Mouse (Mus musculus): ENCODE measurements around the gene Ppp4c. TPM values are rescaled to one million over a fixed set of nuclear protein-coding genes. Genes with fewer than 3 reads are reported as not detected.

The Ppp4c gene
- 170 TPM for polyA plus RNA-seq (2015; fragmentation: Illumina TruSeq; extraction: RNeasy Lipid Tissue Mini Kit (QIAGEN cat#74804); ENCODE audit: insufficient read depth, low replicate concordance)

DNA sequence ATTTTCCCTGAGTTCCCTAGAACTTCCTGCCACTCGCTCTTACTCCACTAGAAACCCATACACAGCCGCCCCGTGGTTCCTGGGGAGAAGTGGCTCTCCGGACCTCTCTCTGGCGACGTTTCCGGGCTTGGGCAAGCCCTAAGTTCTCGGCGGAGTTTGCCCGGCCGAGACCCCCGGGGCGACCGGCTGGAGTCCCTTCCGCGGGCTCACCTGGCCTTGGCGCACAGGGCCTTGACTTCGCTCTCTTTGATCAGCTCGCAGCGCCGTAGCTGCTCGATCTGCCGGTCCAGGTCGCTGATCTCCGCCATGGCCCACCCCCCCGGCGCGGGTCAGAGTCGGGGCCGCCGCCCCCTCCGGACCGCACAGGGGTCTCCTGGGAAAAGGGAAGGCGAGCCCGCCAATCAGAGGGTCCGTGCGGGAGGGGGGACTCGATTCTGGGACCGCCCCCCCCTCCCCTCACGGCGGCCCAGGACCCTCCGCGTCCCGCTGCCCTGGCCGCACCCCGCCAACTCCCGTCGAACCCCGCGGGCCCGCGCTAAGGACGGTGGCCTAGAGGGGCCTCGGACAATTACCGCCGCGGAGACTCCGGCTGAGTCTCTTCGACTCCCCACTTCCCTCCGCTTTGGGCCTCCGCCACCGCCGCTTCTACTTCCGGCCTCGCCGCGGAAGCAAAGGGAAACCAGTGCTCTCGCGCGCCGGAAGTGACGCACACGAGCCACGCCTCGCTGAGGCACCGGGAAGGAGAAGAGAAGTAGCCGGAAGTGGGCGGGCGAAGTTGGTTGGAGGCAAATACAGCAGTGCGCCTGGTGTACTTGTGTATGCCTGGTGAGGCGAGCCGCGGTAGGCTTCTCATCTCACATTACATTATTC is at the start of gene Ppp4c:
Gene Ppp4c, minus strand, starts transcription at position 646 of the 870 bp plus-strand sequence.

DNA sequence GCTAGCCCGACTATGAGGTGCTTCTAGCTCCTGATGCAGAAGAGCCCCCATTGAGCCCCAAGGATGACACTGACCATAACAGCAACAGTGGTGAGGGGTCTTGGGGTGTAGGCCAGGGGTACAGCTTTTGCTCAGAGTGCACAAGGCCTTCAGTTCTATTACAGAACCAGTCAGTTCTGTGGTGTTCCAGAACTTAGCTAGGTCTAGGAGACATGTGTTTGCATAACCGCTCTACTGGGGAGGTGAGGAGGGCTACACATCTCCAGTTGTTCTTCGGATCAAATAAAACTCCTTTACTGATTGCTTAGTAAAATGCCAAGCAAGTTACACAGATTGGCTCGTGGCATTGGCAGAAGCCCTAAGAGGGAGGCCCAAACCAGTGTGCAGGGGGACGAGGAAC is 39.2 kb upstream of the Ppp4c start, which contains the start of gene 4930451I11Rik:
Gene 4930451I11Rik, minus strand, starts transcription at position 101 of the 400 bp plus-strand sequence.

DNA sequence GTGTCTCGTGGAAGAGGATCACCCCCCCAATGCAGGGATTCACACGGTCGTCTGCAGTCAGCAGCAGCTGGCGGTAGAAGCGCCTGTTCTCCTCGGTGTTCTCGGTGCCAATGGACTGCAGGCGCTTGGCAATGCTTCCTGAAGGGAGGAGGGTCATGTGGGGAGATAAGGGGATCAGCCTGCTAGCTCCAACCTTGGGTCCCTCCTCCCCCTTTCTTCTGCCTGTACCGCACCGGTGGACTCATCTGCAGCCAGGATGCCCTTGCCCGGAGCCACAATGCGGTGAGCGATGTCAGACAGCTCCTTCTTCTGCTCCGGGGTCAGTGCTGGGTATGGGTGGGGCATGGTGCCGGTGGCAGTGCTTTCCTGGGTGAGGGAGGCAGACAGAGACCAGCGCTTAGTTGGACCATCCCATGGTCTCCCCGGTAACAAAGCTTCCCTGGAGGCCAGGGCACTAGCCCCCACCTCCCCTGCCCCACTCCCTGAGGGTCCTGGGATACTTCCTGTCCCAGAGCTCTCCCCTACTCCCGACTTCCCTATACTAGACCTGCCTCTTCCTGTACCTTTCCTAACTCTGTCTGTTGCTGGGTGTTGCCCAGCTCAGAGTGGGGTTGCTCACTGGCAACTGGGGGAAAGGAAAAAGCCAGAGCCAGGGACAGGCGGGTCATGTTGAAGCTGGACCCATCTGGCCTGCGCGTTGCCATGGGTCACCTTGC is 5.3 kb upstream of the Ppp4c start, which contains the start of gene Fam57b:
Gene Fam57b, plus strand, starts transcription at position 258 of the 716 bp plus-strand sequence.

DNA sequence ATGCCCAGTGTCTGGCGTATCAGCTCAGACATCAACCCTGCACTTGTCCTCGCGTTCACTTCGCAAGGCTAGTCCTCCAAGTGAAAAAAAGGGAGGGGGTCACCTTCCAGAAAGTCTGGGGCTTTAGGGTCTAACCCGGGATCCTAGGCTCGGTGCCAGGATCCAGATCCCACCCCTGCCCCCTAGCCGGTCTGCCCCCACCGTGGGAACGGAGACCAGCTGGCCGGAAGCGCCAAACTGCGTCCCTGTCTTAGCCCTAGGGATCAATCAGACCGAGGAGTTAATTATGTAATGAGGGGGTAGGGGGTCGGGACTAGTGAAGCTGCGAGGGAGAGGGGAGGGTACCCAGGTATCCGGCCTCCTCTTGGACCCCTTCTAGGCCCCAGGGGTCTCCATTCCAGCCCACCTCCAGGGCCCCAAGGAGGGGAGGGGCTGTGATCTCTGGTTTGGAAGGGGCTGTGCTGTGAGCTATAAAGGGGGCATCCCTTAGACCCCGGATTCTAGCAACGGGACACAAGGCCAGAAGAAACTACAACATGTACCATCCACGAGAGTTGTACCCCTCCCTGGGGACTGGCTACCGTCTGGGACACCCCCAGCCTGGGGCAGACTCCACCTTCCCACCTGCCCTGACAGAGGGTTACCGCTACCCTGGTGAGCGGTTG is 11.2 kb downstream of the Ppp4c start, which contains the start of gene Tbx6:
Gene Tbx6, plus strand, starts transcription at position 513 of the 665 bp plus-strand sequence.

DNA sequence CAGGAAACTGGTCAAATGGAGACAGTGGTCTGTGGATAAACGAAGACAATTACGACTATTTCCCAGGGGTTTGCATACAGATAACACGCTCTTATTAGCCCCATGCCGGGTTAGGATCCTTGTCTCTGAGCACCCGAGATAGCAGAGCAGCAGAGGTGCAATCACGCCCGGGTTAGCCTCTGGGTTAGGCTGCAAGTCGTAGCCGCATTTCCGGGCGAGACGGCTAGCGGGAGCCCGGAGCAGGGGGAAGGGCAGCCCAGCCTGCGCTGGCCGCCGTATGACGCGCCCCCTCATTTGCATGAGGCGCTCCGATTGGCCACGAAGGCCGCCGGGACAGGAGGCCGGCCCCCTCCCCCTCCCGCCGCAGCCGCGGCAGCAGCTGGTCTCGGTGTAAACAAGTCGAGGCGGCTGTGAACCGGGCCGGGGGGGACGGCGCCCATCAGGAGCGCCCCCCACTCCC is 15.7 kb downstream of the Ppp4c start, which contains the start of gene Ypel3:
Gene Ypel3, plus strand, starts transcription at position 358 of the 460 bp plus-strand sequence.

DNA sequence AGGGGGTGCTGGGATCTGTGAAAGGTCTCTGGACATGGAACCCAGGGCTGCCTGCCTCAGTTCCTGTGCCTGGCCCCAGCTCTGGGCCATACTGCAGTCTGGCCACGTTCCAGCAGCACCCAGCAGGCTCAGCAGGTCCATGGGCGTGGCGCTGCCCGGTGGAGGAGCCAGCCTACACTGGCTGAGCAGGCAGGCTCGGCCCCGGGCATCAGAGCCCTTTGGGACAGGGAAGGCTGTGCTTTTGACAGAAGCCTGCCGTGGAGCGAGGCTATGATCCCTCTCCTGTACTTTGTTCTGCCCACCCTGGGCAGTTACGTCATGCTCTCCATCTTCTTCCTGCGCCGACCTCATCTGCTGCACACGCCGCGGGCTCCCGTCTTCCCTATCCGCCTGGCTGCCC is 26.1 kb downstream of the Ppp4c start, which contains the start of gene Gdpd3:
Gene Gdpd3, plus strand, starts transcription at position 134 of the 400 bp plus-strand sequence.

DNA sequence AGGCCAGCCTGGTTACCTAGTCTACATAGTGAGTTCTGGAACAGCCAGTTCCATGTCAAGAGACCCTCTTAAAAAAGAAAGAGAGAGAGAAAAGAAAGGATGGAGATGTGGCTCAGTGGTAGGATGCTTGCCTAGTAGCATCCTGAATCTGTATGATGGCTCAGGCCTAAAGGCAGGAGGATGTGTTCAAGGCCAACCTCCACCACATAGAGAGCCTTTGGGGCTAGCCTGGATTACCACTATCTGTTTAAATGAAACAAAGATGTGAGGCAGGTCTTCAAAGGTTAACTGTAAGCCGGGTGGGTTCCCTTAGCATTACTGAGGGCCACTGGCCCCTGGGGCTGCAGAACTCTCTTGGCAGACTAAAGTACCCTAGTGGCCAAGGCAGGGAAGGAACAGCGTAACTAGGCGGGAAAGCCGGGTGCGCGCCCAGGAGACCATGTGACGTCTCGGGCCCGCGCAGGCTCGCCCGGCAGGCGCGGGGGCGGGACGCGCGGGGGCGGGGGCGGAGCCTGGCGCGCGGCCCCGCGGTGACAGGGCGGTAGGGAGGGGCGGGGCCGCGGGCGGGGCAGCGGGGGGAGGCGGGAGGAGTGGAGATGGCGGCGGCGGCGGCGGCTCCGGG is 33.1 kb downstream of the Ppp4c start, which contains the start of gene Mapk3:
Gene Mapk3, plus strand, starts transcription at position 552 of the 622 bp plus-strand sequence.

Other genes with a start within 250 kb of the Ppp4c start
- gene Eif3c, start 226.1 kb downstream of the Ppp4c start, polyA plus RNA-seq (2015; fragmentation: Illumina TruSeq; extraction: RNeasy Lipid Tissue Mini Kit (QIAGEN cat#74804); ENCODE audit: insufficient read depth, low replicate concordance) = 205 TPM
- gene Apobr, start 207.6 kb downstream of the Ppp4c start, polyA plus RNA-seq (2015; fragmentation: Illumina TruSeq; extraction: RNeasy Lipid Tissue Mini Kit (QIAGEN cat#74804); ENCODE audit: insufficient read depth, low replicate concordance) = 18.4 TPM
- gene Cln3, start 206.7 kb downstream of the Ppp4c start, polyA plus RNA-seq (2015; fragmentation: Illumina TruSeq; extraction: RNeasy Lipid Tissue Mini Kit (QIAGEN cat#74804); ENCODE audit: insufficient read depth, low replicate concordance) = 40.6 TPM
- gene Il27, start 197.6 kb downstream of the Ppp4c start, polyA plus RNA-seq (2015; fragmentation: Illumina TruSeq; extraction: RNeasy Lipid Tissue Mini Kit (QIAGEN cat#74804); ENCODE audit: insufficient read depth, low replicate concordance) = 0.33 TPM
- gene Nupr1, start 161.6 kb downstream of the Ppp4c start, polyA plus RNA-seq (2015; fragmentation: Illumina TruSeq; extraction: RNeasy Lipid Tissue Mini Kit (QIAGEN cat#74804); ENCODE audit: insufficient read depth, low replicate concordance) = 26.0 TPM
- gene Sgf29, start 143.2 kb downstream of the Ppp4c start, polyA plus RNA-seq (2015; fragmentation: Illumina TruSeq; extraction: RNeasy Lipid Tissue Mini Kit (QIAGEN cat#74804); ENCODE audit: insufficient read depth, low replicate concordance) = 30.5 TPM
- gene Sult1a1, start 116.1 kb downstream of the Ppp4c start, polyA plus RNA-seq (2015; fragmentation: Illumina TruSeq; extraction: RNeasy Lipid Tissue Mini Kit (QIAGEN cat#74804); ENCODE audit: insufficient read depth, low replicate concordance) = 38.4 TPM
- 9.9 TPM for gene Bola2, start 97.1 kb downstream of the Ppp4c start, polyA plus RNA-seq (2015; fragmentation: Illumina TruSeq; extraction: RNeasy Lipid Tissue Mini Kit (QIAGEN cat#74804); ENCODE audit: insufficient read depth, low replicate concordance)
- gene Slx1b, start 96.7 kb downstream of the Ppp4c start, polyA plus RNA-seq (2015; fragmentation: Illumina TruSeq; extraction: RNeasy Lipid Tissue Mini Kit (QIAGEN cat#74804); ENCODE audit: insufficient read depth, low replicate concordance) = 7.6 TPM
- gene Coro1a, start 84.7 kb downstream of the Ppp4c start, polyA plus RNA-seq (2015; fragmentation: Illumina TruSeq; extraction: RNeasy Lipid Tissue Mini Kit (QIAGEN cat#74804); ENCODE audit: insufficient read depth, low replicate concordance) = 1,014 TPM
- gene Mapk3, start 32.9 kb downstream of the Ppp4c start, polyA plus RNA-seq (2015; fragmentation: Illumina TruSeq; extraction: RNeasy Lipid Tissue Mini Kit (QIAGEN cat#74804); ENCODE audit: insufficient read depth, low replicate concordance) = 58.8 TPM
- gene Gdpd3, start 26.2 kb downstream of the Ppp4c start, polyA plus RNA-seq (2015; fragmentation: Illumina TruSeq; extraction: RNeasy Lipid Tissue Mini Kit (QIAGEN cat#74804); ENCODE audit: insufficient read depth, low replicate concordance) = 8.9 TPM
- gene Ypel3, start 15.5 kb downstream of the Ppp4c start, polyA plus RNA-seq (2015; fragmentation: Illumina TruSeq; extraction: RNeasy Lipid Tissue Mini Kit (QIAGEN cat#74804); ENCODE audit: insufficient read depth, low replicate concordance) = 121 TPM
- gene Tbx6, start 11.0 kb downstream of the Ppp4c start, polyA plus RNA-seq (2015; fragmentation: Illumina TruSeq; extraction: RNeasy Lipid Tissue Mini Kit (QIAGEN cat#74804); ENCODE audit: insufficient read depth, low replicate concordance) = 2.8 TPM
- gene Fam57b, start 5.2 kb upstream of the Ppp4c start, polyA plus RNA-seq (2015; fragmentation: Illumina TruSeq; extraction: RNeasy Lipid Tissue Mini Kit (QIAGEN cat#74804); ENCODE audit: insufficient read depth, low replicate concordance) = not detected
- gene 4930451I11Rik, start 39.1 kb upstream of the Ppp4c start, polyA plus RNA-seq (2015; fragmentation: Illumina TruSeq; extraction: RNeasy Lipid Tissue Mini Kit (QIAGEN cat#74804); ENCODE audit: insufficient read depth, low replicate concordance) = not detected
- gene Doc2a, start 54.9 kb upstream of the Ppp4c start, polyA plus RNA-seq (2015; fragmentation: Illumina TruSeq; extraction: RNeasy Lipid Tissue Mini Kit (QIAGEN cat#74804); ENCODE audit: insufficient read depth, low replicate concordance) = not detected
- 41.1 TPM for gene Hirip3, start 69.5 kb upstream of the Ppp4c start, polyA plus RNA-seq (2015; fragmentation: Illumina TruSeq; extraction: RNeasy Lipid Tissue Mini Kit (QIAGEN cat#74804); ENCODE audit: insufficient read depth, low replicate concordance)
- gene Ino80e, start 69.9 kb upstream of the Ppp4c start, polyA plus RNA-seq (2015; fragmentation: Illumina TruSeq; extraction: RNeasy Lipid Tissue Mini Kit (QIAGEN cat#74804); ENCODE audit: insufficient read depth, low replicate concordance) = 30.1 TPM
- 37.0 TPM for gene Taok2, start 92.2 kb upstream of the Ppp4c start, polyA plus RNA-seq (2015; fragmentation: Illumina TruSeq; extraction: RNeasy Lipid Tissue Mini Kit (QIAGEN cat#74804); ENCODE audit: insufficient read depth, low replicate concordance)
- gene Tmem219, start 130.4 kb upstream of the Ppp4c start, polyA plus RNA-seq (2015; fragmentation: Illumina TruSeq; extraction: RNeasy Lipid Tissue Mini Kit (QIAGEN cat#74804); ENCODE audit: insufficient read depth, low replicate concordance) = 47.9 TPM
- gene Kctd13, start 136.4 kb upstream of the Ppp4c start, polyA plus RNA-seq (2015; fragmentation: Illumina TruSeq; extraction: RNeasy Lipid Tissue Mini Kit (QIAGEN cat#74804); ENCODE audit: insufficient read depth, low replicate concordance) = 13.7 TPM
- not detected for gene Asphd1, start 157.1 kb upstream of the Ppp4c start, polyA plus RNA-seq (2015; fragmentation: Illumina TruSeq; extraction: RNeasy Lipid Tissue Mini Kit (QIAGEN cat#74804); ENCODE audit: insufficient read depth, low replicate concordance)
- 2.6 TPM for gene Sez6l2, start 158.1 kb upstream of the Ppp4c start, polyA plus RNA-seq (2015; fragmentation: Illumina TruSeq; extraction: RNeasy Lipid Tissue Mini Kit (QIAGEN cat#74804); ENCODE audit: insufficient read depth, low replicate concordance)
- gene Cdipt, start 183.4 kb upstream of the Ppp4c start, polyA plus RNA-seq (2015; fragmentation: Illumina TruSeq; extraction: RNeasy Lipid Tissue Mini Kit (QIAGEN cat#74804); ENCODE audit: insufficient read depth, low replicate concordance) = 56.1 TPM
- gene Cdiptos, start 183.6 kb upstream of the Ppp4c start, polyA plus RNA-seq (2015; fragmentation: Illumina TruSeq; extraction: RNeasy Lipid Tissue Mini Kit (QIAGEN cat#74804); ENCODE audit: insufficient read depth, low replicate concordance) = 2.5 TPM
- gene Mvp, start 222.1 kb upstream of the Ppp4c start, polyA plus RNA-seq (2015; fragmentation: Illumina TruSeq; extraction: RNeasy Lipid Tissue Mini Kit (QIAGEN cat#74804); ENCODE audit: insufficient read depth, low replicate concordance) = 13.5 TPM
- not detected for gene Pagr1b, start 224.0 kb upstream of the Ppp4c start, polyA plus RNA-seq (2015; fragmentation: Illumina TruSeq; extraction: RNeasy Lipid Tissue Mini Kit (QIAGEN cat#74804); ENCODE audit: insufficient read depth, low replicate concordance)
- 13.5 TPM for gene Pagr1a, start 224.9 kb upstream of the Ppp4c start, polyA plus RNA-seq (2015; fragmentation: Illumina TruSeq; extraction: RNeasy Lipid Tissue Mini Kit (QIAGEN cat#74804); ENCODE audit: insufficient read depth, low replicate concordance)
- gene Gm42742, start 228.6 kb upstream of the Ppp4c start, polyA plus RNA-seq (2015; fragmentation: Illumina TruSeq; extraction: RNeasy Lipid Tissue Mini Kit (QIAGEN cat#74804); ENCODE audit: insufficient read depth, low replicate concordance) = 20.9 TPM
- 3.2 TPM for gene Prrt2, start 228.7 kb upstream of the Ppp4c start, polyA plus RNA-seq (2015; fragmentation: Illumina TruSeq; extraction: RNeasy Lipid Tissue Mini Kit (QIAGEN cat#74804); ENCODE audit: insufficient read depth, low replicate concordance)
- gene Maz, start 234.5 kb upstream of the Ppp4c start, polyA plus RNA-seq (2015; fragmentation: Illumina TruSeq; extraction: RNeasy Lipid Tissue Mini Kit (QIAGEN cat#74804); ENCODE audit: insufficient read depth, low replicate concordance) = 111 TPM
- gene Kif22, start 250.0 kb upstream of the Ppp4c start, polyA plus RNA-seq (2015; fragmentation: Illumina TruSeq; extraction: RNeasy Lipid Tissue Mini Kit (QIAGEN cat#74804); ENCODE audit: insufficient read depth, low replicate concordance) = 10.6 TPM